ENCODE assay signal across 10 mouse cellular contexts in genomic region chr12:73416367-73416897, GRCm38 (mm10).
A peak's percentile ranks its signal among the peaks of the same experiment; 100 is the strongest.
DNase-seq lines count a peak whose midpoint lies in the region; ATAC-seq and TF ChIP-seq lines count a peak whose summit lies in the region.
"Had no signal": no experiment of that assay in that cellular context is flagged by ENCODE, and none has a peak within 500 bp of the region (broad histone marks: within the 10 kb centered on the region; RNA-seq: fewer than 3 reads in every experiment).

No protein-coding gene starts in this region.

- H3K4me1 ChIP-seq in midbrain, postnatal 0 days (ENCODE audit: insufficient read depth, low read length) = no peaks in the 10 kb centered on the region
- H3K4me1 ChIP-seq in lung, postnatal 0 days (ENCODE audit: insufficient read depth, low read depth, low read length) = no peaks in the 10 kb centered on the region
- H3K4me1 ChIP-seq: megakaryocyte, embryonic 14.5 days had no signal

- DNase-seq in kidney, postnatal 25 days = peak; percentile 60 to 64
- DNase-seq in kidney, adult 8-10 months = no peak
- peak; percentile 69 for DNase-seq in adrenal gland, postnatal 25 days
- peak; percentile 60 for DNase-seq in gastrocnemius, postnatal 25 days
- DNase-seq in midbrain, postnatal 0 days (ENCODE audit: low spot score) = peak; percentile 70
- DNase-seq in ovary, postnatal 10 days (ENCODE audit: low spot score) = no peak
- DNase-seq in heart, postnatal 4 days = no peak
- no peak for DNase-seq in lung, postnatal 0 days (ENCODE audit: low spot score)
- DNase-seq: cerebellum, adult 9-10 months had no signal

- TF ChIP-seq EP300 in lung, postnatal 0 days (IDR thresholded peaks at IDR 0.05) = no peak

- no peak overlapping the region for H3K9ac ChIP-seq in midbrain, postnatal 0 days (replicated peaks; ENCODE audit: low read length, poor library complexity, severe bottlenecking)
- H3K9ac ChIP-seq in lung, postnatal 0 days (replicated peaks; ENCODE audit: low read depth) = no peak overlapping the region

- 41% methylated on average over 16 of the region's 16 CpGs for WGBS in midbrain, postnatal 0 days
- 54% methylated on average over 16 of the region's 16 CpGs for WGBS in lung, postnatal 0 days

- H3K27ac ChIP-seq in midbrain, postnatal 0 days (ENCODE audit: low read depth, low read length) = no peak overlapping the region
- H3K27ac ChIP-seq in lung, postnatal 0 days (ENCODE audit: low read length) = no peak overlapping the region

- TF ChIP-seq CTCF in midbrain, postnatal 0 days (IDR thresholded peaks at IDR 0.05) = no peak
- no peak for TF ChIP-seq CTCF in lung, postnatal 0 days (IDR thresholded peaks at IDR 0.05)

- ATAC-seq in midbrain, postnatal 0 days (ENCODE audit: low FRiP score) = no peak; the same call in 1 of the 2 replicates
- ATAC-seq in lung, postnatal 0 days = no peak

- no peaks in the 10 kb centered on the region for H3K36me3 ChIP-seq in midbrain, postnatal 0 days (ENCODE audit: insufficient read depth, low read length)
- no peaks in the 10 kb centered on the region for H3K36me3 ChIP-seq in lung, postnatal 0 days (ENCODE audit: insufficient read depth, low read length)

- H3K4me3 ChIP-seq in midbrain, postnatal 0 days (ENCODE audit: low read depth, low read length) = no peak overlapping the region
- H3K4me3 ChIP-seq in lung, postnatal 0 days (ENCODE audit: low read depth, low read length) = no peak overlapping the region
- H3K4me3 ChIP-seq: megakaryocyte, embryonic 14.5 days had no signal

- H3K27me3 ChIP-seq in midbrain, postnatal 0 days (ENCODE audit: insufficient read depth, low read length) = no peaks in the 10 kb centered on the region
- no peaks in the 10 kb centered on the region for H3K27me3 ChIP-seq in lung, postnatal 0 days (replicated peaks; ENCODE audit: insufficient read depth, low read length)

- no peak overlapping the region for H3K4me2 ChIP-seq in midbrain, postnatal 0 days (ENCODE audit: low read depth, low read length, poor library complexity, severe bottlenecking)
- H3K4me2 ChIP-seq in lung, postnatal 0 days (replicated peaks; ENCODE audit: low read depth, low read length) = no peak overlapping the region

- no peaks in the 10 kb centered on the region for H3K9me3 ChIP-seq in midbrain, postnatal 0 days (ENCODE audit: low read length)
- H3K9me3 ChIP-seq in lung, postnatal 0 days (ENCODE audit: low read length) = no peaks in the 10 kb centered on the region
- H3K9me3 ChIP-seq: megakaryocyte, embryonic 14.5 days had no signal

Comparison
In these comparisons a context has a peak if more than half of its experiments do, and no peak if none do; other contexts are left out.
1. DNase-seq: peak in kidney, postnatal 25 days (2 of 2), adrenal gland, postnatal 25 days (single experiment), gastrocnemius, postnatal 25 days (single experiment) and midbrain, postnatal 0 days (single experiment); none in kidney, adult 8-10 months (0 of 2), ovary, postnatal 10 days (single experiment), heart, postnatal 4 days (single experiment) and lung, postnatal 0 days (single experiment).